Mouse (Mus musculus) c-Kit-positive CD71-positive TER-119-negative erythroid progenitor cells, embryonic 14.5 days (primary cell): ENCODE measurements around the gene E2f4.
A peak's percentile ranks its signal among the peaks of the same experiment; 100 is the strongest.

Experiments used
- DNase-seq: peaks from one replicate; pipeline ENCODE4 v3.0.0-alpha.2; 2013; ENCODE audit warnings: low read depth

The E2f4 gene

GRCm38 (mm10) chr8:105317941-105318340 lies 20.5 kb downstream of the E2f4 start:
- DNase-seq: no peak

GRCm38 (mm10) chr8:105318662-105319190 lies 21.3 kb downstream of the E2f4 start:
- no peak for DNase-seq

GRCm38 (mm10) chr8:105323183-105323582 lies 25.7 kb downstream of the E2f4 start:
- DNase-seq: no peak

GRCm38 (mm10) chr8:105325641-105326093 lies 28.2 kb downstream of the E2f4 start:
- DNase-seq: no peak

GRCm38 (mm10) chr8:105326141-105326672 lies 28.7 kb downstream of the E2f4 start, which contains the start of the genes Lrrc29 and Tmem208:
Gene Lrrc29 (minus strand): TSS chr8:105326278.
Gene Tmem208 (plus strand): TSS chr8:105326354.
- peak; percentile 96 for DNase-seq

GRCm38 (mm10) chr8:105326968-105327367 lies 29.5 kb downstream of the E2f4 start:
- no peak for DNase-seq

GRCm38 (mm10) chr8:105330325-105330724 lies 32.9 kb downstream of the E2f4 start:
- no peak for DNase-seq

- no peak for DNase-seq
Observed at GRCm38 (mm10) chr8:105331469-105331868, 34.0 kb downstream of the E2f4 start.

- DNase-seq: no peak
Observed at GRCm38 (mm10) chr8:105331931-105332330, 34.5 kb downstream of the E2f4 start.

GRCm38 (mm10) chr8:105332523-105332922 lies 35.1 kb downstream of the E2f4 start:
- DNase-seq: no peak

GRCm38 (mm10) chr8:105336373-105337130 lies 39.1 kb downstream of the E2f4 start:
- no peak for DNase-seq

GRCm38 (mm10) chr8:105338992-105339391 lies 41.5 kb downstream of the E2f4 start:
- no peak for DNase-seq

GRCm38 (mm10) chr8:105339886-105340635 lies 42.6 kb downstream of the E2f4 start:
- DNase-seq: peak; percentile 56

GRCm38 (mm10) chr8:105341399-105341798 lies 43.9 kb downstream of the E2f4 start:
- no peak for DNase-seq

GRCm38 (mm10) chr8:105342768-105343167 lies 45.3 kb downstream of the E2f4 start:
- no peak for DNase-seq

GRCm38 (mm10) chr8:105343791-105344574 lies 46.5 kb downstream of the E2f4 start:
- DNase-seq: no peak

- DNase-seq: no peak
Observed at GRCm38 (mm10) chr8:105345061-105345975, 47.9 kb downstream of the E2f4 start.

GRCm38 (mm10) chr8:105346611-105347427 lies 49.4 kb downstream of the E2f4 start:
- no peak for DNase-seq

GRCm38 (mm10) chr8:105347428-105348221 lies 50.2 kb downstream of the E2f4 start, which contains the start of gene Fhod1:
Gene Fhod1 (minus strand): TSS chr8:105347953.
- DNase-seq: peak; percentile 93
